Mouse (Mus musculus) liver, embryonic 13.5 days (tissue): ENCODE data around the gene Mettl2. TPM values are rescaled to one million over a fixed set of nuclear protein-coding genes. Genes with fewer than 3 reads are reported as not detected.
A peak's percentile ranks its signal among the peaks of the same experiment; 100 is the strongest.
"Not testable (repeated sequence)": the region's sequence is repeated elsewhere in the genome, so short reads cannot be mapped to it uniquely, and the experiment has no call there.

Experiments used
- ATAC-seq: fragments of 200-750 bp; cut with Nextera tagmentation; 2 replicates; pipeline ENCODE4 v1.8.0; 2017; ENCODE audit warnings: low read depth, mild to moderate bottlenecking, moderate number of reproducible peaks, moderate library complexity
- DNase-seq: peaks from one replicate; pipeline ENCODE4 v3.0.0; 2022
- H3K27ac ChIP-seq: fragments of 300-500 bp; sonication (generic); 2 replicates; pipeline ENCODE4 v1.5.1; 2015; ENCODE audit warnings: moderate library complexity, mild to moderate bottlenecking, inconsistent platforms
- H3K27me3 ChIP-seq: fragments of 300-500 bp; sonication (generic); 2 replicates; pipeline ENCODE4 v1.6.1; 2015; ENCODE audit warnings: mild to moderate bottlenecking, inconsistent platforms
- H3K36me3 ChIP-seq: fragments of 300-500 bp; sonication (generic); 2 replicates; pipeline ENCODE4 v1.6.1; 2015; ENCODE audit warnings: mild to moderate bottlenecking, inconsistent platforms
- H3K4me1 ChIP-seq: fragments of 300-500 bp; sonication (generic); replicated peaks from 2 replicates; pipeline ENCODE4 v1.6.1; 2015; ENCODE audit warnings: inconsistent platforms
- H3K4me2 ChIP-seq: fragments of 300-500 bp; sonication (generic); 2 replicates; pipeline ENCODE4 v1.6.1; 2015; ENCODE audit warnings: inconsistent platforms, mild to moderate bottlenecking, moderate library complexity
- H3K4me3 ChIP-seq: fragments of 300-500 bp; sonication (generic); replicated peaks from 2 replicates; pipeline ENCODE4 v1.5.1; 2015; ENCODE audit warnings: mild to moderate bottlenecking, inconsistent platforms
- H3K9ac ChIP-seq: fragments of 300-500 bp; sonication (generic); 2 replicates; pipeline ENCODE4 v1.6.1; 2015; ENCODE audit warnings: mild to moderate bottlenecking, inconsistent platforms
- H3K9me3 ChIP-seq: fragments of 300-500 bp; sonication (generic); replicated peaks from 2 replicates; pipeline ENCODE4 v1.6.1; 2016; ENCODE audit warnings: inconsistent platforms
- WGBS: fragments of 180-500 bp; shearing (Covaris S2); methylation state at CpG from one replicate; pipeline ENCODE4 v1.1.7; 2015; ENCODE audit not compliant: insufficient replicate concordance; 5-methylcytosine and 5-hydroxymethylcytosine counted together
- polyA plus RNA-seq: library from polyadenylated mRNA; unstranded; fragments of >200 nt; fragmentation: Nextera tagmentation; extraction: Ambion mirVana; gene quantifications from 2 replicates; pipeline ENCODE4 v1.2.1, GENCODE M21; 2015

Mettl2 gene
- 23.7 and 28.4 TPM in 2 replicates for polyA plus RNA-seq

GRCm38 (mm10) chr11:105125735-105126519 is at the start of gene Mettl2:
Gene Mettl2 (plus strand): TSS chr11:105126425.
- peak; percentile 69 for DNase-seq
- peak; percentile 85 for ATAC-seq
- H3K27ac ChIP-seq = peak within 1 kb of the TSS; percentile 90
- H3K9me3 ChIP-seq = no peaks in the 10 kb centered on the region
- peak within 1 kb of the TSS; percentile 98 for H3K4me3 ChIP-seq
- H3K36me3 ChIP-seq = peaks cover 23% of the 10 kb centered on the region
- WGBS = under 1% methylated on average over 34 of the region's 38 CpGs
- H3K27me3 ChIP-seq = no peaks in the 10 kb centered on the region
- peak within 1 kb of the TSS; percentile 85 for H3K4me2 ChIP-seq
- peak within 1 kb of the TSS; percentile 82 for H3K9ac ChIP-seq
- H3K4me1 ChIP-seq = peaks cover 51% of the 10 kb centered on the region

- ATAC-seq = not testable (repeated sequence)
Observed at GRCm38 (mm10) chr11:105112448-105112847, 13.8 kb upstream of the Mettl2 start.

GRCm38 (mm10) chr11:105117814-105118213 is 8.4 kb upstream of the Mettl2 start:
- Histone ChIP-seq H3K9me3 (no peaks in the 10 kb centered on the region), H3K27me3 (no peaks in the 10 kb centered on the region), H3K9ac (no peak overlapping the region), H3K27ac (no peak overlapping the region), H3K4me1 (peaks cover 13% of the 10 kb centered on the region), H3K36me3 (no peaks in the 10 kb centered on the region), H3K4me2 (no peak overlapping the region), H3K4me3 (no peak overlapping the region)
- 74% methylated on average over 7 of the region's 7 CpGs for WGBS
- ATAC-seq = no peak
- DNase-seq = no peak

More at GRCm38 (mm10) chr11:105112448-105112847, 13.8 kb upstream of the Mettl2 start:
- DNase-seq, H3K4me3 ChIP-seq, H3K4me1 ChIP-seq, H3K27ac ChIP-seq, H3K27me3 ChIP-seq, H3K4me2 ChIP-seq, H3K36me3 ChIP-seq, H3K9ac ChIP-seq, H3K9me3 ChIP-seq: not testable (repeated sequence)
- WGBS = 57% methylated on average over 22 of the region's 22 CpGs

- no peaks in the 10 kb centered on the region for H3K9me3 ChIP-seq
- H3K9ac ChIP-seq = no peak overlapping the region
- no peak overlapping the region for H3K4me3 ChIP-seq
- no peak for ATAC-seq
- H3K4me2 ChIP-seq = no peak overlapping the region
- peaks cover 21% of the 10 kb centered on the region for H3K4me1 ChIP-seq
- WGBS = 26% methylated on average over 4 of the region's 4 CpGs
- DNase-seq = no peak
- no peaks in the 10 kb centered on the region for H3K36me3 ChIP-seq
- H3K27ac ChIP-seq = no peak overlapping the region
- H3K27me3 ChIP-seq = no peaks in the 10 kb centered on the region
Observed at GRCm38 (mm10) chr11:105120551-105121061, 5.6 kb upstream of the Mettl2 start.

- not testable (repeated sequence) for H3K9ac ChIP-seq, H3K9me3 ChIP-seq, H3K4me3 ChIP-seq, ATAC-seq, H3K27me3 ChIP-seq, DNase-seq, H3K36me3 ChIP-seq, H3K27ac ChIP-seq, H3K4me2 ChIP-seq
- H3K4me1 ChIP-seq = peaks cover 26% of the 10 kb centered on the region
- 47% methylated on average over 5 of the region's 5 CpGs for WGBS
Observed at GRCm38 (mm10) chr11:105121792-105122191, 4.4 kb upstream of the Mettl2 start.

- peak; percentile 51 for ATAC-seq
- Histone ChIP-seq H3K27ac (no peak overlapping the region), H3K4me2 (peak overlapping the region; percentile 43), H3K27me3 (no peaks in the 10 kb centered on the region), H3K9ac (0 out of 2 replicates have a peak overlapping the region, but pooled peaks have one; percentile 8), H3K4me3 (0 out of 2 replicates have a peak overlapping the region, but pooled peaks have one; percentile 18), H3K9me3 (no peaks in the 10 kb centered on the region), H3K4me1 (peaks cover 46% of the 10 kb centered on the region), H3K36me3 (peaks cover 4% of the 10 kb centered on the region; the same call in 1 of the 2 replicates)
- DNase-seq = peak; percentile 44
- WGBS = 7% methylated on average over 9 of the region's 9 CpGs
Observed at GRCm38 (mm10) chr11:105123986-105124385, 2.2 kb upstream of the Mettl2 start.

GRCm38 (mm10) chr11:105126520-105127029 is 350 bp downstream of the Mettl2 start:
- peak overlapping the region; percentile 70 for H3K27ac ChIP-seq
- 0% methylated on average over 49 of the region's 49 CpGs for WGBS
- peak overlapping the region; percentile 82 for H3K9ac ChIP-seq
- DNase-seq (no peak), ATAC-seq (peak; percentile 25)
- no peaks in the 10 kb centered on the region for H3K27me3 ChIP-seq
- peak overlapping the region; percentile 85 for H3K4me2 ChIP-seq
- H3K9me3 ChIP-seq = no peaks in the 10 kb centered on the region
- H3K4me3 ChIP-seq = peak overlapping the region; percentile 98
- peaks cover 51% of the 10 kb centered on the region for H3K4me1 ChIP-seq
- H3K36me3 ChIP-seq = peaks cover 30% of the 10 kb centered on the region

GRCm38 (mm10) chr11:105135692-105136091 is 9.5 kb downstream of the Mettl2 start:
- WGBS = 46% methylated on average over 7 of the region's 7 CpGs
- DNase-seq (no peak), ATAC-seq (peak; percentile 58)
- peak overlapping the region; percentile 47; the same call in 1 of the 2 replicates for H3K9ac ChIP-seq
- no peak overlapping the region for H3K4me2 ChIP-seq
- no peaks in the 10 kb centered on the region for H3K27me3 ChIP-seq
- H3K4me1 ChIP-seq = peaks cover 35% of the 10 kb centered on the region
- no peak overlapping the region for H3K4me3 ChIP-seq
- no peaks in the 10 kb centered on the region for H3K9me3 ChIP-seq
- H3K36me3 ChIP-seq = peaks cover 99% of the 10 kb centered on the region
- H3K27ac ChIP-seq = peak overlapping the region; percentile 71

GRCm38 (mm10) chr11:105137255-105137654 is 11.0 kb downstream of the Mettl2 start:
- H3K27me3 ChIP-seq, H3K9ac ChIP-seq, H3K4me3 ChIP-seq, DNase-seq, H3K9me3 ChIP-seq: not testable (repeated sequence)
- peak; percentile 71 for ATAC-seq
- WGBS = 64% methylated on average over 2 of the region's 2 CpGs
- Histone ChIP-seq H3K36me3 (peaks cover 93% of the 10 kb centered on the region), H3K4me1 (peaks cover 43% of the 10 kb centered on the region), H3K4me2 (peak overlapping the region; percentile 17; the same call in 1 of the 2 replicates), H3K27ac (peak overlapping the region; percentile 51)

- WGBS = 91% methylated on average over 8 of the region's 8 CpGs
- not testable (repeated sequence) for ATAC-seq, H3K4me2 ChIP-seq, H3K9me3 ChIP-seq, DNase-seq, H3K4me3 ChIP-seq, H3K27ac ChIP-seq, H3K27me3 ChIP-seq, H3K9ac ChIP-seq
- H3K36me3 ChIP-seq = peaks cover 61% of the 10 kb centered on the region
- H3K4me1 ChIP-seq = peaks cover 66% of the 10 kb centered on the region
Observed at GRCm38 (mm10) chr11:105140512-105140911, 14.3 kb downstream of the Mettl2 start.

GRCm38 (mm10) chr11:105141115-105141514 is 14.9 kb downstream of the Mettl2 start:
- no peak overlapping the region for H3K27ac ChIP-seq
- DNase-seq (no peak), ATAC-seq (no peak)
- H3K4me3 ChIP-seq = no peak overlapping the region
- H3K9me3 ChIP-seq = no peaks in the 10 kb centered on the region
- H3K4me1 ChIP-seq = peaks cover 61% of the 10 kb centered on the region
- WGBS = 87% methylated on average over 5 of the region's 5 CpGs
- no peaks in the 10 kb centered on the region for H3K27me3 ChIP-seq
- H3K9ac ChIP-seq = no peak overlapping the region
- no peak overlapping the region for H3K4me2 ChIP-seq
- H3K36me3 ChIP-seq = peaks cover 55% of the 10 kb centered on the region
